Mouse (Mus musculus): ENCODE results near the gene Rsrc2.

Gene Rsrc2

GRCm38 (mm10) chr5:123696244-123696643 is 53.0 kb downstream of the Rsrc2 start:
- no peak for DNase-seq

- no peak for DNase-seq
Measured at GRCm38 (mm10) chr5:123694468-123694867, 54.7 kb downstream of the Rsrc2 start.

- DNase-seq = peak; percentile 85
Measured at GRCm38 (mm10) chr5:123684221-123685144, 64.7 kb downstream of the Rsrc2 start, which contains the start of gene Clip1. Gene Clip1, minus strand, starts transcription at chr5:123684618.

- peak; percentile 66 for DNase-seq
Measured at GRCm38 (mm10) chr5:123683377-123684220, 65.6 kb downstream of the Rsrc2 start.

- DNase-seq = no peak
Measured at GRCm38 (mm10) chr5:123683043-123683376, 66.2 kb downstream of the Rsrc2 start.

- no peak for DNase-seq
Measured at GRCm38 (mm10) chr5:123682372-123682771, 66.8 kb downstream of the Rsrc2 start.

- no peak for DNase-seq
Measured at GRCm38 (mm10) chr5:123679546-123680263, 69.5 kb downstream of the Rsrc2 start.

GRCm38 (mm10) chr5:123679106-123679505 is 70.1 kb downstream of the Rsrc2 start:
- DNase-seq = no peak

All from right cerebral cortex, postnatal 25 days (tissue).